Mouse (Mus musculus) adrenal gland, postnatal 14 days (tissue): ENCODE data around the gene Smco3. TPM values are rescaled to one million over a fixed set of nuclear protein-coding genes. Genes with fewer than 3 reads are reported as not detected.
"Not testable (repeated sequence)": the region's sequence is repeated elsewhere in the genome, so short reads cannot be mapped to it uniquely, and the experiment has no call there.

Experiments
- DNase-seq: peaks from one replicate; pipeline ENCODE4 v3.0.0; 2021; ENCODE audit warnings: mixed read lengths
- long read RNA-seq, 2 experiments: library from polyadenylated mRNA; stranded (forward); transcript quantifications; one replicate each; pipeline ENCODE4 v2.0.0; 2021
- total RNA-seq: library from RNA; stranded (reverse); gene quantifications from 2 replicates; pipeline ENCODE4 v1.2.3, GENCODE M21; 2021

Gene Smco3
- total RNA-seq, result 0.22 and 0.38 TPM in 2 replicates
- long read RNA-seq, experiment 1, result 0 reads
- long read RNA-seq, experiment 2, partial matches to known transcripts, result 0 of 1 reads
- long read RNA-seq, experiment 2, other reads (novel, unspliced or antisense), result 0 of 1 reads

DNA sequence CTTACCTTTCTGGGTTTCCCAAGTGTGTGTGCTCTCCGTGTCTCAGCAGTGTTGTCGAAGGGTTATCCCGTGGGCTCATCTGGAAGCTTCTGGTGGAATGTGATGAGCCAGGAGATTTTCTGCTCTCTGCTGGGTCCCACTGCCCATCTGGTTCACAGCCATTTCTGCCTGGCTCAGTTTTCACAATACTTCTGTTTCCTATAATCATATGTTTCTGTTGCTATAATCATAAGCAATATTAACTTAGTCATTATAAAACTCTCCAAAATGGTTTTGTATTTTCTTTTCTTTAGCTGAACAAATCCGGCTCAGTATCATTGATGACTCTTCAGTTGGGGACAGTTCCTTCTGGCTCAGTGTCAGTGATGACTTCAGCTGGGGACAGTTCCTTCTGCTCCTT lies at the start of gene Smco3:
Gene Smco3, minus strand, starts transcription at position 101 of the 400 bp plus-strand sequence.
- no peak for DNase-seq

DNA sequence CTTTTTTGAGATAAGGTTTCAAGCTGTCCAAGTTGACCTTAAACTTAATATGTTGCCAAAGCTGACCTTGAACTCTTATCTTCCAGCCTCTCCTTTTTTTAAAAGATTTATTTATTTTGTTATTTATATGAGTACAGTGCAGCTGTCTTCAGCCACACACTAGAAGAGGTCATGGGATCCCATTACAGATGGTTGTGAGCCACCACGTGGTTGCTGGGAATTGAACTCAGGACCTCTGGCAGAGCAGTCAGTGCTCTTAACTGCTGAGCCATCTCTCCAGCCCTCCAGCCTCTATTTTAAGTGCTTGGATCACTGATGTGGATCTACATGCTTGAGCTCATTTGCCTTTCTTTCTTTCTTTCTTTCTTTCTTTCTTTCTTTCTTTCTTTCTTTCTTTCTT lies 49.5 kb upstream of the Smco3 start:
- not testable (repeated sequence) for DNase-seq

DNA sequence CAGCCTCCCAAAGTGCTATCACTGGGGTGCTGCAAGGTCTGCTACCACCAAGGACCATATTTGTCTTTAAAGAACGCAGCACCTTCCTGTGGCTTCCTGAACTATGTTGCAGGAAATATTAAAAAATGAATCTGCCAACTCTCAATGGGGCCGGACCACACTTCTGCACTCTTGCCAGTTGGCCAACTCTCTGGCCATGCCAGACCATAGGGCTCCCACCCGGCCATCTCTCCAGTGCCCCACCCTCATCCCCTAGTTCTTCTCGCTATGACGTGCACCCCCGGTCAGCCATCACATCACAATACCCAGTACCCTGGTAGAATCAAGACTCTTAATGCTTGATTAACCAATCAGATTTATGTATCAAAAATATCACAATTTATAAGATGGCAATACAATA lies 48.7 kb upstream of the Smco3 start:
- no peak for DNase-seq

- no peak for DNase-seq
These were observed 48.2 kb upstream of the Smco3 start for GRCm38 (mm10) chr6:136883431-136883915.

DNA sequence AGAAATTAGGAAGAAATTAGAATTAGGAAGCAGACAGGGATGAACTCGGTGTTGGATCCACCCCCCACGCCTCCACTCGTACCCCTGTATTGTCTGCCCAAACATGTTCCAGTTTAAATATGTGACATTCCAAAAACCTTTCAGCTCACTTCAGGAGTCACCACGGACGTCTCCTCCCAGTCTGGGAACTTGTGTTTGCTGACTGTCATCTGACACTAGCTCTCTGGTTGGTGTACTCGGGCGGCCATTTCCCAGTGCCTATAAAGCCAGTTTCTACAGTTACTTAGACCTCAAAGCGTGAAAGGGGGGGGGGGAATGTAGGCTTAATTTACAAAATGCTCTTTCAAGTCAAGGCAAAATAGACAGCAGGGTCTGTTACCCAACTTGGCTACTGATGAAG lies 46.4 kb upstream of the Smco3 start:
- no peak for DNase-seq

DNA sequence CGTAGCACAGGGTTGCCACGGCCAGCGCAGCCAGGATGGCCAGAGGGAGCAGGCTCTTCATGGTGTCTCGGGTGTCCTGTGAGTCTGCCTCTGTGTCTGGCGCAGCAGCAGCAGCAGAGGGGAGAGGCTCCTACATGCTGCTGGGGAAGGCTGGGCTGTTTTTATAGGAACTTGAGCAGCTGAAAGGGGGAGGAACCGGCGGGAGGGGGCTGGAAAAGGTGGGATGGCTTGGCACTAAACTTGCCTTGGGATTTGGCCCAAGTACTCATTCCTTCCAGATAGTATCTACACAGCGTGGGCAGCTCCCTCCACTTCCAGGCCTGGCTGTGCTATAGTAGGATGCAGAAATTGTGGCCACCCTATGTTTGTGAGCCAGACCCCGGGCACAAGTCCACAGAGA lies 40.4 kb upstream of the Smco3 start, which contains the start of gene Mgp:
Gene Mgp, minus strand, starts transcription at position 154 of the 400 bp plus-strand sequence.
- DNase-seq, result no peak

GRCm38 (mm10) chr6:136874599-136874998 lies 39.3 kb upstream of the Smco3 start:
- DNase-seq, result peak; percentile 43

GRCm38 (mm10) chr6:136868921-136869320 lies 33.7 kb upstream of the Smco3 start:
- no peak for DNase-seq

GRCm38 (mm10) chr6:136866150-136866549 lies 30.9 kb upstream of the Smco3 start:
- no peak for DNase-seq

GRCm38 (mm10) chr6:136865360-136865759 lies 30.1 kb upstream of the Smco3 start:
- DNase-seq, result no peak

GRCm38 (mm10) chr6:136861020-136861419 lies 25.8 kb upstream of the Smco3 start:
- DNase-seq, result peak; percentile 39

- DNase-seq, result no peak
These were observed 23.2 kb upstream of the Smco3 start for GRCm38 (mm10) chr6:136858420-136858819.

DNA sequence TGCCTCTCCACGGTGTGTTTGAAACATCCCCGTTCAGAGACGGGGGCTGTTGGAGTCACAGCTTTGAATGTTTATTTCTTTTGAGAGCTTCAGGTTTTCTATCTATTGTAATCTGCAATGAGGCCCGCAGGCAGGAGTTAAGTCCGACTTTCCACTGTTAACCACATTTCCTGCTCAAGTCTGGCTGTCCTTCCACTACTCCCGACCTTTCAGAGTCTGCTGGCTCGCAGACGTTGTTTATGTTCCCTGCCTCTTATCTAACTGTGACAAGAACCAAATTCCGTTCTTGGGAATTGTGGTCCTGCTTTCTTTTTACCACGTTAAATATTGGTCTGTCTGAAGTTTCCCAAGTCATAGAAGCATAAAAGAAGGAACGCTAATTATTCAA lies 22.6 kb upstream of the Smco3 start:
- DNase-seq, result no peak

GRCm38 (mm10) chr6:136857186-136857872 lies 22.1 kb upstream of the Smco3 start, which contains the start of gene Art4:
Art4 (minus strand) TSS chr6:136857733.
- peak; percentile 50 for DNase-seq

GRCm38 (mm10) chr6:136856071-136856636 lies 20.9 kb upstream of the Smco3 start:
- DNase-seq, result peak; percentile 65

DNA sequence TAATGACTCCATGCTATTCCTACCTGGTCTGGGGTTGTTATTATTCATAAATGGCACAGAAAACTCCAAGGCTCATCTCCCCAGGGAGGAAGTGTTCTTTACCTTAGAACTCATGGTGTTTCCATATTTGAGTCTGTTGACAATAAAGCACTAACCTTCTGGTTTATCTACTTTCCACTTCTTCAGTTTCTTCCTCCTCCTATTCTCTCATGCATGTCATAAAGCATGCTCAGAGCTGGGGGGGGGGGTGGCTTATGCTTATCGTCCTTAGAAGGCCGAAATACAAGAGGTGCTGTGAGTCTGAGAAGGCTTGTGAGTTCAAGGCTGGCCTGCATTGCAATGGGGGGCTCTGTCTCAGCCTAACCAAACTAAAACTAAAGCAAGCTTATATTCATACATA lies 19.9 kb upstream of the Smco3 start:
- DNase-seq, result no peak

DNA sequence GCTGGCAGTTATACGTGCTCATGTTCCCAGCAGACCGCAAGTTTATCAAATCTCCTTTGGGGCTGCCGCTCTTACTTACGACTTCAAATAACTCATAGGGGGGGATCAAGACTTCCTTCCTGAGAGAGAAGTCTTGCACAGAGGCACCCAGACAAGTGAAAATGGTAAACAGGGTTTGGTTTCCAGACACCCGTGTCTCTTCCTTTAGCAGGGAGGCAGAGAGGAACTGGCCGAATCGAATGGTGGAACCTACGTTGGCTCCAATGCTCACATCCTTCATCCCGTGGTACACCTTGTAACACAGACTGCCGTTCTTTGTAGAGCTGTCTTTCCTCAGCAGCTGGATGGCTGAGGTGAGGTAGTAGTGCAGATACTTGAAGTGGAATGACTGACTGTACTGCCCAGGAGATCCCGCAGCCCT lies 19.1 kb upstream of the Smco3 start:
- DNase-seq, result no peak

GRCm38 (mm10) chr6:136852762-136853161 lies 17.5 kb upstream of the Smco3 start:
- DNase-seq, result peak; percentile 38

- no peak for DNase-seq
These were observed 17.1 kb upstream of the Smco3 start for GRCm38 (mm10) chr6:136852348-136852747.

DNA sequence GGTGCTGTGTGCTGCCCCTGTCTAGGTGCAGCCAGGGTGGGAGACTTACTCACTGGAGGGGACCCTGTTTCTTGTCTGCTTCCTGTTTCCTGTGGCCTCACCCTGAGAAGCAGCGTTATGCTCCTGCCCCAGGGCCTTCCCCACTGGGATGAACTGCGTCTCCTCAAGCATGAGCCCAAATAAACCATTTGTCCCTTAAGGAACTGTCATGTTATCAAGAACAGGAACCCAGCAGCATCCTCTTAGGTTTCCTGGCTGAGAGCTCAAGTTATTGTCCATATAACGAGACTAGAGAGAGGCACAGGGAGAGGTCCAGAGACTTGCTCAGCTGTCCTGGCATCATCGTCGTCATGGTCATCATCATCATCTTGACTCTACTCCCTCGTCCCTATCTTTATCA lies 15.0 kb upstream of the Smco3 start:
- DNase-seq, result no peak

GRCm38 (mm10) chr6:136848971-136849370 lies 13.7 kb upstream of the Smco3 start:
- DNase-seq, result no peak

- no peak for DNase-seq
These were observed 13.1 kb upstream of the Smco3 start for GRCm38 (mm10) chr6:136848399-136848798.

DNA sequence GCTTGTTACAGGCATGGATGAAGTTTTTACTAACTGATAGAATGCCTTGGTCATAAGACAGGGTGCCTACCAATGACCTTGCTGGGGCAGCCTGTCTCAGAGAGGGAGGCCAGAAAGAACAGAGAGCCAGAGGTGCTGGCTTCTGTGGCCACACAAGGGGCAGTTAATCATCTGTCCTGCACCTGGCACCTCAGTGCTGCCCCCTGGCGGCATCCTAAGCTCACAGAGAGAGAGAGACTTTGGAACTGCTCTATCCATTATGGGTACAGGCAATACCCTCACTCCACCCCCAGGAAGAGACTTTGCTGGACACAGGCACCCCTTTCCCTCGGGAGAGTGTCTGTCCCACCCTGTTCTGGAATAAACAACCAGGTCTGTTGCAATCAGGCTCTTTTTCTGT lies 12.5 kb upstream of the Smco3 start:
- peak; percentile 83 for DNase-seq

- DNase-seq, result no peak
These were observed 12.0 kb upstream of the Smco3 start for GRCm38 (mm10) chr6:136847267-136847666.
